Mouse (Mus musculus): Measurements from ENCODE around the gene Lpar2. TPM values are rescaled to one million over a fixed set of nuclear protein-coding genes. Genes with fewer than 3 reads are reported as not detected.
A peak's percentile ranks its signal among the peaks of the same experiment; 100 is the strongest.

Lpar2 gene
- polyA plus RNA-seq, 1 experiment from 2014 or later: 0.92 TPM

DNA sequence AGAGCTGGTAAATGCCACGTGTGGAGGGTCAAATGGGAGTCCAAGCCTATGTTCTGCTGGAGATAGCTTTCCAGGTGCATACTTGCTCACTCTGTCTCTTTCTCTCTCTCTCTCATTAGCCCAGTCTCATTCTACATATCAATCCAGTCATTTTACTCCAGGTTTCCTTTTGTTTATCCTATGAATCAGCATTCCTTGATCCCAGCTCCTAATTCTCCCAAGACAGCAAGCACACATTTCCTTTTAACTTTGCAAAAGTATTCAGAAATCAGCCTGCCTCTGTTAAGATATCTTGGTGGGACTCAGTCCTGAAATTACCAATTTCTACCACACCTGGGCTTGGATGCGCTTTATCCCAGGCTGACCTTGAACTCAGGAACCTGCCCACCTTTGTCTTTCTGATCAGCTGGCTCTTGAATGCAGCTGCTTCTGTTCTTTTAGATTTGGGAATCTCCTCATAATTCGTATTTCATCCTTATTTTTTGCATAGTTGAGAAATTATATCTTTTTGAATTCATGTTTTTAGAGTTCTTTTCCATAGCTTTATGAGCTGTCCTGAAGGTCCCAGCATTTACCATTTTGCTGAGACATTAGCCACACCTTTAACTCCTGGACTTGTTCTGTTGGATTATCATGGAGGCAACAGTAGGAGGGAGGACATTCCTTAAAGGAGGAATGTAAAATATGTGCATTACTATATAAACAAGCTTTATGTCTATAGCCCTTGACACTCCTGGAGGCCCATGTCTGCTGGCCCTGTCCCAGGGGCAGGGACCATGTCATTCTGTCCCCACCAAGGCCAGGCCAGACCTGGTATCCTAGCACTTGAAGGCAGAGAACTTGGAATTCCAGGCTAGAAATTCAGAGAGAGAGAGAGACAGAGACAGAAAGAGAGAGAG lies 25.2 kb downstream of the Lpar2 start:
- H3K9ac ChIP-seq: no peak overlapping the region
- WGBS: 67% methylated on average over 3 of the region's 3 CpGs
- no peak for ATAC-seq (ENCODE audit: insufficient number of reproducible peaks, insufficient read depth, low FRiP score, low TSS enrichment)

GRCm38 (mm10) chr8:69848951-69849350 lies 26.7 kb downstream of the Lpar2 start:
- Histone ChIP-seq H3K9me3 (0 out of 2 replicates have a peak, but pooled peaks cover 2% of the 10 kb centered on the region), H3K4me2 (replicated peaks) (no peak overlapping the region), H3K9ac (no peak overlapping the region), H3K27me3 (no peaks in the 10 kb centered on the region), H3K4me3 (no peak overlapping the region), H3K4me1 (no peaks in the 10 kb centered on the region), H3K36me3 (no peaks in the 10 kb centered on the region), H3K27ac (no peak overlapping the region)
- no peak for ATAC-seq (ENCODE audit: insufficient number of reproducible peaks, insufficient read depth, low FRiP score, low TSS enrichment)
- WGBS: 80% methylated on average over 8 of the region's 8 CpGs

More for the DNA sequence above, 25.2 kb downstream of the Lpar2 start:
- no peaks in the 10 kb centered on the region for H3K4me1 ChIP-seq
- H3K4me2 ChIP-seq (replicated peaks): no peak overlapping the region
- H3K27ac ChIP-seq: no peak overlapping the region
- H3K9me3 ChIP-seq: 0 out of 2 replicates have a peak, but pooled peaks cover 2% of the 10 kb centered on the region
- no peaks in the 10 kb centered on the region for H3K27me3 ChIP-seq
- no peak overlapping the region for H3K4me3 ChIP-seq
- H3K36me3 ChIP-seq: no peaks in the 10 kb centered on the region

- Histone ChIP-seq H3K4me3 (no peak overlapping the region), H3K9me3 (0 out of 2 replicates have a peak, but pooled peaks cover 2% of the 10 kb centered on the region), H3K36me3 (no peaks in the 10 kb centered on the region), H3K27me3 (no peaks in the 10 kb centered on the region), H3K4me2 (replicated peaks) (no peak overlapping the region), H3K4me1 (no peaks in the 10 kb centered on the region), H3K9ac (no peak overlapping the region), H3K27ac (no peak overlapping the region)
- ATAC-seq (ENCODE audit: insufficient number of reproducible peaks, insufficient read depth, low FRiP score, low TSS enrichment): no peak
- WGBS: 47% methylated on average over 3 of the region's 3 CpGs
Observed at GRCm38 (mm10) chr8:69849899-69850298, 27.7 kb downstream of the Lpar2 start.

- no peak overlapping the region for H3K27ac ChIP-seq
- H3K36me3 ChIP-seq: no peaks in the 10 kb centered on the region
- no peak overlapping the region for H3K9ac ChIP-seq
- no peaks in the 10 kb centered on the region for H3K27me3 ChIP-seq
- H3K4me3 ChIP-seq: no peak overlapping the region
- 0 out of 2 replicates have a peak, but pooled peaks cover 2% of the 10 kb centered on the region for H3K9me3 ChIP-seq
- H3K4me2 ChIP-seq (replicated peaks): no peak overlapping the region
- no peaks in the 10 kb centered on the region for H3K4me1 ChIP-seq
- WGBS: 76% methylated on average over 7 of the region's 7 CpGs
- ATAC-seq (ENCODE audit: insufficient number of reproducible peaks, insufficient read depth, low FRiP score, low TSS enrichment): no peak
Observed at GRCm38 (mm10) chr8:69850926-69851506, 28.8 kb downstream of the Lpar2 start.

GRCm38 (mm10) chr8:69853869-69854268 lies 31.6 kb downstream of the Lpar2 start:
- WGBS: 93% methylated on average over 10 of the region's 10 CpGs
- H3K27ac ChIP-seq: no peak overlapping the region
- H3K4me3 ChIP-seq: no peak overlapping the region
- no peaks in the 10 kb centered on the region for H3K27me3 ChIP-seq
- no peak for ATAC-seq (ENCODE audit: insufficient number of reproducible peaks, insufficient read depth, low FRiP score, low TSS enrichment)
- H3K36me3 ChIP-seq: no peaks in the 10 kb centered on the region
- no peak overlapping the region for H3K4me2 ChIP-seq (replicated peaks)
- 0 out of 2 replicates have a peak, but pooled peaks cover 2% of the 10 kb centered on the region for H3K9me3 ChIP-seq
- H3K9ac ChIP-seq: no peak overlapping the region
- no peaks in the 10 kb centered on the region for H3K4me1 ChIP-seq

- H3K4me3 ChIP-seq: no peak overlapping the region
- no peaks in the 10 kb centered on the region for H3K27me3 ChIP-seq
- H3K4me2 ChIP-seq (replicated peaks): no peak overlapping the region
- H3K27ac ChIP-seq: no peak overlapping the region
- no peaks in the 10 kb centered on the region for H3K9me3 ChIP-seq
- 48% methylated on average over 4 of the region's 4 CpGs for WGBS
- H3K9ac ChIP-seq: no peak overlapping the region
- H3K4me1 ChIP-seq: no peaks in the 10 kb centered on the region
- H3K36me3 ChIP-seq: no peaks in the 10 kb centered on the region
- no peak for ATAC-seq (ENCODE audit: insufficient number of reproducible peaks, insufficient read depth, low FRiP score, low TSS enrichment)
Observed at GRCm38 (mm10) chr8:69860807-69861206, 38.6 kb downstream of the Lpar2 start.

DNA sequence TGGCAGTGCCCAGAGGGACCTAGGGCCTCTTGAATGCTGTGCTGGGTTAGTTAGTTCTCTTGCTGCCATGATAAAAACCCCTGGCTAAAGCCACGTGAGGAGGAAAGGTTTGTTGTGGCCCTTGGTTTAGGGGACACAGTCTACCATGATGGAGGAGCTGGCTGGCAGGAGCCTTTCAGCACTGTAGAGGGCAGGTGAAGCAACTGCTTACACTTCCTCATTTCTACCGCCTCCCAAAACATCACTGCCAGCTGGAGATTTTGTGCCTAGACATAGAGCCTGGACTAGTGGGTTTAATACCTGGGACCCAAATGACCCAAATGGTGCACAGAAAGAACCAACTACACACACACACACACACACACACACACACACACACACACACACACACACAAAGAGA lies 39.0 kb downstream of the Lpar2 start:
- H3K4me1 ChIP-seq: no peaks in the 10 kb centered on the region
- no peak overlapping the region for H3K4me2 ChIP-seq (replicated peaks)
- no peak overlapping the region for H3K4me3 ChIP-seq
- H3K9me3 ChIP-seq: no peaks in the 10 kb centered on the region
- 44% methylated on average over 2 of the region's 2 CpGs for WGBS
- no peaks in the 10 kb centered on the region for H3K36me3 ChIP-seq
- no peaks in the 10 kb centered on the region for H3K27me3 ChIP-seq
- no peak overlapping the region for H3K27ac ChIP-seq
- no peak for ATAC-seq (ENCODE audit: insufficient number of reproducible peaks, insufficient read depth, low FRiP score, low TSS enrichment)
- H3K9ac ChIP-seq: no peak overlapping the region

DNA sequence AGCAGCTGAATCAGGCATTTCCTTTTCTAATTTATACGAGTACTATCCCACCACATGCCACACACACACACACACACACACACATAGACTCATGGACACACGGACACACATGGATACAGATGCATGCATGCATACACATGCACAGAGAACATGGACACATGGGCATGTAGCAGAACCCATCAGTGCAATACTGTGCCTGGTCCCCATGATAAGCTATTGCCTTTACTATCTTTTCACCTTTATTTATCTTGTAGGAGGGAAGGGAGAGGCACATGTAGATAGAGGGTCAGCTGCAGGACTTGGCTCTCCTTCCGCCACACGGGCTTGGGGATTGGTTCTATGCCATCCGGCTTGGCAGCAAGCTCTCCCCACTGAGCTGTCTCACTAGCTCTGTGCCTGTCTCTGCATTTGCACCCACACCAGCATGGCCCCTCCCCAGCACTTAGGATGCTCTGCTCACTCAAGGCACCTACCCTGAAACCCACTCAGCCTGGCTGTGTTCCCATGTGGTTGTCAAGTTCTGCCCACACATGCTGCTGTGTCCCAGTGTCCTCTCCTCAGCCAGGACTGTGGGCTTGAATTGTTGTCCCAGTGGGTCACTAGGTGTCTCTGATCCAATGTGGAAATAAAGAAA lies 41.3 kb downstream of the Lpar2 start:
- no peaks in the 10 kb centered on the region for H3K4me1 ChIP-seq
- ATAC-seq (ENCODE audit: insufficient number of reproducible peaks, insufficient read depth, low FRiP score, low TSS enrichment): peak; percentile 48; the same call in 1 of the 2 replicates
- no peak overlapping the region for H3K27ac ChIP-seq
- H3K9ac ChIP-seq: no peak overlapping the region
- no peak overlapping the region for H3K4me3 ChIP-seq
- no peaks in the 10 kb centered on the region for H3K9me3 ChIP-seq
- no peak overlapping the region for H3K4me2 ChIP-seq (replicated peaks)
- no peaks in the 10 kb centered on the region for H3K36me3 ChIP-seq
- 89% methylated on average over 5 of the region's 5 CpGs for WGBS
- no peaks in the 10 kb centered on the region for H3K27me3 ChIP-seq

DNA sequence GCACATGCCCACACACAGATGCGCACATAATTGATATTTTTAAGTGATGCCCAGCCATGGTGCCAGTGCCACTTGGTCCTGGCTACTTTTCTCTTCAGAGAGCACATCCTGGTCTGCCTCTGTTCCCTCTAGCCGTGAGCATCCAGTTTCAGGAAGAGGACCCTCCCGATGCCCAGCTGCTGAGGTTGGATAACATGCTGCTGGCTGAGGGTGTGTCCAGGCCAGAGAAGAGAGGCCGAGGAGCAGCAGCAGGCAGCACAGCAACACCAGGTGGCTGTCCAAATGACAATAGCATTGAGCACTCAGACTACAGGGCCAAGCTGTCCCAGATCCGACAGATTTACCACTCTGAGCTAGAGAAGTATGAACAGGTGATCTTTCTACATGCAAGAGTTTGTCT lies 42.0 kb downstream of the Lpar2 start:
- Histone ChIP-seq H3K27ac (no peak overlapping the region), H3K27me3 (no peaks in the 10 kb centered on the region), H3K9me3 (no peaks in the 10 kb centered on the region), H3K4me2 (replicated peaks) (no peak overlapping the region), H3K36me3 (no peaks in the 10 kb centered on the region), H3K4me1 (no peaks in the 10 kb centered on the region), H3K9ac (no peak overlapping the region), H3K4me3 (no peak overlapping the region)
- 66% methylated on average over 5 of the region's 5 CpGs for WGBS
- no peak for ATAC-seq (ENCODE audit: insufficient number of reproducible peaks, insufficient read depth, low FRiP score, low TSS enrichment)

- ATAC-seq (ENCODE audit: insufficient number of reproducible peaks, insufficient read depth, low FRiP score, low TSS enrichment): no peak
- H3K4me1 ChIP-seq: no peaks in the 10 kb centered on the region
- no peak overlapping the region for H3K4me3 ChIP-seq
- H3K36me3 ChIP-seq: no peaks in the 10 kb centered on the region
- no peaks in the 10 kb centered on the region for H3K9me3 ChIP-seq
- no peak overlapping the region for H3K9ac ChIP-seq
- H3K27me3 ChIP-seq: no peaks in the 10 kb centered on the region
- no peak overlapping the region for H3K4me2 ChIP-seq (replicated peaks)
- no peak overlapping the region for H3K27ac ChIP-seq
- WGBS: 68% methylated on average over 5 of the region's 5 CpGs
Observed at GRCm38 (mm10) chr8:69867696-69868326, 45.6 kb downstream of the Lpar2 start.

DNA sequence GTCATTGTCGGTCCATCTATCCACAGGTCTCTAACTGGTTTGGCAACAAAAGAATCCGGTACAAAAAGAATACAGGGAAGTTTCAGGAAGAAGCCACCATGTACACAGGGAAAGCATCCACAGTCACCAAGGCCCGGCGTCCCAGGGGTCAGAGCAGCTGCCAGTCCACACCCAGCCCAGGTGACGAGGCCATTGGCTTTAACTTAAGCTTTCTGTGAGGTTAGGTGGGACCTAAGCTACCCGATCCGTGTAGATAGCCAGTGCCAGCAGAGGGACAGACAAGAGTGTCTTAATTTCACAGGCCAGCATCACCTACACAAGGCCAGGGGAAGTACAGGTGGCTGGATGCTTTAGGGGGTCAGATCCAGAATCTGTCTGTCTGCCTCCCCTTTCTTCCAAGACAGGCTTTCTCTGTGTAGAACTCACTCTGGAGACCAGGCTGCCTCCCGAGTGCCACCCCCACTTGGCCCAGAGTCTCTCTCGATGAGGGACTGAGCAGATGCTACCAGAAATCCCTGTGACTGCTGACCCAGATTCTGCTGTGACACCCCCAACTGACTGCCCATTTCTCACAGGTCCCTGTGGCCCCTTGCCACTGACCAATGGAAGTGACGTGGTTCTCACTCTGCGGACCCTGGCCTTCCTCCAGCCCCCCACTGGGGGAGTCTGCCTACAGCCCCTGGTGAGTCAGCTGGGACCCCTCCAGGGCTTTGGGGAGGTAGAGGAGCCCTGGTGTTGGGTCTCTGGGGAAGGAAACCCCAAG lies 48.0 kb downstream of the Lpar2 start:
- H3K27me3 ChIP-seq: no peaks in the 10 kb centered on the region
- WGBS: 79% methylated on average over 11 of the region's 11 CpGs
- H3K9ac ChIP-seq: no peak overlapping the region
- no peak for ATAC-seq (ENCODE audit: insufficient number of reproducible peaks, insufficient read depth, low FRiP score, low TSS enrichment)
- no peaks in the 10 kb centered on the region for H3K36me3 ChIP-seq
- no peak overlapping the region for H3K4me2 ChIP-seq (replicated peaks)
- H3K4me1 ChIP-seq: no peaks in the 10 kb centered on the region
- H3K9me3 ChIP-seq: no peaks in the 10 kb centered on the region
- no peak overlapping the region for H3K27ac ChIP-seq
- H3K4me3 ChIP-seq: no peak overlapping the region

Data from embryonic facial prominence, embryonic 12.5 days (tissue).